Mouse (Mus musculus) brain, adult 10 weeks (tissue): ENCODE results near the gene Mpst. TPM values are rescaled to one million over a fixed set of nuclear protein-coding genes. Genes with fewer than 3 reads are reported as not detected.

Experiments
- polyA plus RNA-seq: library from polyadenylated mRNA; stranded (reverse); fragments of 350-450 nt; fragmentation: Illumina TruSeq; extraction: RNeasy Lipid Tissue Mini Kit (QIAGEN cat#74804); gene quantifications from one replicate; pipeline ENCODE4 v1.2.3, GENCODE M21; 2015; ENCODE audit warnings: low read depth, low replicate concordance

Mpst gene
- polyA plus RNA-seq = 54.0 TPM

DNA sequence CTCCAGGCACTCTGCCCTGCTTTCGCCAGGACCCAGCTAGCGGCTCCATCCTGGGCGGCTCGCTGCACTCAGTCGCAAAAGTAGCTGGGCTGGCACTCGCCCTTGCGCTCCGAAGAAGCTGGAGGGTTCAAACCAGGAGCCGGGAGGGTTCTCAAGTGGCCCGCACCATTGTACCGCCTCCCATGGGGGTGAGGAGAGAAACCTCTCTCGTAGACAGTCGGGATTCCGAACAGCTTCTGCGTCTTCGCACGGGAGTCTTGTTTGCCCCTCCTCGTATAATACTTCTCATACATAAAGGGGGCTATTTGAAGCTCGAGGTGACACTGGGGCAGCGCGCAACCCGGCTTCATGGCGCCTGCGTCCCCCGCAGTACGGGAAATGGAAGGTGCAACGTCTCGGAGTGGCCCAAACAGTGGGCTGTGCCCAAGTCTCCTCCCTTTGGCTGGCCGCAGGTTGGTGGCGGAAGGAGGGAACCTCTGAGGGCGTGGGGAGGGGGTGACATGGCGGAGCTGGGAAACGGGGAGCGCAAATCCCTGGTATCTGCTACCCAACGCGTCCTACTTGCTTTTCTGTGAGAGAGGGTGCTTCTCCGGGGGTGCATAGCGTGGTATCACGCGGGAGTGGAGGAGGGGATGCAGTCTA is at the start of gene Mpst:
Gene Mpst, plus strand, starts transcription at position 124 of the 642 bp plus-strand sequence.

DNA sequence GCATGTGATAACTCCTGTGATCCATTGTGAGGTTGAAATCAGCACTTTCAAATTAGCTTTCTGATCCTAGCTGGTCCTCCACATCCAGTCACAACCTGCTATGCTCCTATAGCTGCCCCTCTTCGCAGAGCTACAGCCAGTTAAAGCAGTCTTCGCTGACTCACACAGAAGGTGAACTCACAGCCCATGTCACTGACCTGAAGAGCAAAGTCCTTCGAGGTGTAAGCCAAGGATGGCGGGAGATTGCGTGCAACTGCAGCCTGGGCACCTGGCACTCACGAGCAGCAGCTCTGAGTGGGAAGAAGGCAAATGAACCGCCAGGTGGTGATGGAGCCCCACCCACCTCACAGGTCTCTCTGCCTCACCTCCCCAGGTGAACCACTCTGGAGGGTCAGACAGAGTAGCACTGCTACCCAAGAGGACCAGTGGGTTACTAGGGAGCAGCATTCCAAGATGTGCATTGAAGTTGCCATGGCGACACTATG is 10.7 kb upstream of the Mpst start, which contains the start of gene Tex33:
Gene Tex33, minus strand, starts transcription at position 435 of the 485 bp plus-strand sequence.

DNA sequence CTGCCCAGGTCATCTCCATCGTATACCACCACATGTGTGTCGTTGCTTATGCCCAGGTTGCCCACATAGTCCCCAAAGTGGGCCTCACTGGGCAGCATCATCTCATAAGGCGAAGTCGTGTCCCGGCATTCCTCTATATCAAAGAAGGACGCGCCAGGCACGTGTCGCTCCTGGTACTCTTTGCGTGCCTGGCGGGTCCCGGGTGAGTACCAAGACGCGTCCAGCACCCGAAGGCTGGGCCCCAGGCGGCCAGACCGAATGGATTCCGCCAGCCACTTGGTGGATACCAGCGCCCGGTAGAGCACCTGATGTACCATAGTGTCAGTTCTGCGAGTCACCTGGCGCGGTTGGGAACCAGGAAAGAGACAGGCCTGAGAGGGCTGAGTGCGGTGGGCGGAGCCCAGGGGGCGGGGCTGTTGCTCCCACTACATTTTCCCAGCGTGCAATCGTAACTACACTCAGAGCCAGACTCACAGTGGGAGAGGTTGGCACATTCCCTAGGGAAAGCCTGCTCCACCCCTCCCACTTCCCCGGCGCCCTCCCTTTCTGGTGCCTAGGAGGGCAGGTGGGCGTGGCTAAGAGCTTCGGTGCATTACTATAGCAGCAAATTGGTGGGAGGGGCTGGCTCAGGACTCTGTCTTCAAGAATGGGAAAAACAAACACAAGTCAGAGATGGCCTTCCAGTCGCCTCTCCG is 552 bp upstream of the Mpst start, which contains the start of gene Tst:
Gene Tst, minus strand, starts transcription at position 391 of the 695 bp plus-strand sequence.

DNA sequence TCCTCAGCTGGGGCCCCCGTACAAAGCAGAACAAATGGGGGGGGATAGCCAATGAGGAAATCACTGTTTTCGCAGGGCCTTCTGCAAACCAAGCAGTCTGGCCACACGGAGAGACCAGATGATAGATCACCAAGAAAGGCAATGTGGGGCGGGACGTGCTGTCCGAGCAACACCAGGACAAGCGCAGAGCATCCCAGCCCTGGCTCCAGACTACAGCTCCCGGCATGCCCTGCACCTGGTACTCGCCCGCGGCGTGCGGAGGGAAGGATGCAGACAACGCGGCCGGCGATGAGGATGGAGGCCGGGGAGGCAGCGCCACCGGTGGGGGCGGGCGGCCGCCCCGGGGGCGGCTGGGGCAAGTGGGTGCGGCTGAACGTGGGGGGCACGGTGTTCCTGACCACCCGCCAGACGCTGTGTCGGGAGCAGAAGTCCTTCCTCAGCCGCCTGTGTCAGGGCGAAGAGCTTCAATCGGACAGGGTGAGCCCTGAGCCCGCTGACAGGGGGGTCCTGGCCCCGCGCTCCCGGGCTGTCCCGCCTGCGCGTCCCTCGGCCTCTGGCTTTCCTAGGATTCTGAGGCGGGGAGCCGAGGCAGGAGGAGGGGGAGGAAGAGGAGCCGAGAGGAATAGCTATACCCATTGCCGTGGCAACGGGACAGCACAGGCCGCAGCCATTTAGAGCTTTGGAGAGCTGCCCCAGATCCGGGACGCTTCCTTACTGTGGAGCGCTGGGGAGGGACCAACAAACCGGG is 22.3 kb downstream of the Mpst start, which contains the start of gene Kctd17:
Gene Kctd17, plus strand, starts transcription at position 174 of the 748 bp plus-strand sequence.

Other genes with a start within 250 kb of the Mpst start
- gene Ift27, start 232.3 kb upstream of the Mpst start, polyA plus RNA-seq = 48.2 TPM
- gene Pvalb, start 200.0 kb upstream of the Mpst start, polyA plus RNA-seq = 239 TPM
- gene Ncf4, start 161.6 kb upstream of the Mpst start, polyA plus RNA-seq = 1.6 TPM
- gene Csf2rb2, start 100.7 kb upstream of the Mpst start, polyA plus RNA-seq = 0.45 TPM
- 1.6 TPM for gene Csf2rb, start 80.7 kb upstream of the Mpst start, polyA plus RNA-seq
- gene Tex33, start 10.5 kb upstream of the Mpst start, polyA plus RNA-seq = not detected
- 61.4 TPM for gene Tst, start 509 bp upstream of the Mpst start, polyA plus RNA-seq
- 323 TPM for gene Kctd17, start 22.1 kb downstream of the Mpst start, polyA plus RNA-seq
- 1.2 TPM for gene Tmprss6, start 62.2 kb downstream of the Mpst start, polyA plus RNA-seq
- gene Il2rb, start 88.9 kb downstream of the Mpst start, polyA plus RNA-seq = 0.19 TPM
- 2.5 TPM for gene C1qtnf6, start 125.0 kb downstream of the Mpst start, polyA plus RNA-seq
- gene Sstr3, start 138.3 kb downstream of the Mpst start, polyA plus RNA-seq = 14.2 TPM
- 2.7 TPM for gene Rac2, start 166.4 kb downstream of the Mpst start, polyA plus RNA-seq
- 13.0 TPM for gene Cyth4, start 190.6 kb downstream of the Mpst start, polyA plus RNA-seq